Mouse (Mus musculus): ENCODE data around the gene Cd47.

DNA sequence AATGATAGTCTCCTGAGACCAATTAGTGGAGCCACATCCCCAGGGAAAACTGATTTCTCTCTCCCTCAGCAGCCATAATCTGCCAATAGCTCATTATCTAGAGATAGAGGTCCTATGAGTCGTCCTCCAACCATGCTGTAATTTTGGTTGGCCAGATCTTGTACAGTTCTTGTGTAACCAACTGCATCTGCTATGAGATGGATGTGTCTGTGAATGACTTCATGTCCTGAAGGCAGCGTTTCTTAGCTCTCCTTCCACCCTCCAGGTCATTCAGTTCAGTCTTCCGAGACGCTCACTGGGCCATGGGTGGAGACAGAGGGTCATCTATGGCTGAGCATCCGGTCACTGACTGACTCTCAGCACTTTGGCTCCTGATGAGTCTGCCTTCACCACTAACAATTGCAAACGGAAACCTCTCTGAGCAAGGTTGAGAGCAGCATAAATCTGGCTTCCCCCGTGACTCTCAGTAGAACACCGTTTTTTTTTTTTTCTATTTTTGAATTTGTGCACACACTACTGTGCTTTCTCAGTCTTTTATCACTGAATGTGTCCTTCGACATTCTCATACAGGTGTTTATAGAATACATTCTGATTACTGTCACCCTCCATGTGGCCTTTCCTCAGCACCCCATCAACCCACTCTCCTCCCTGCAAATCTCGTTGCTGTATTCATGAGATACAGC is 104.1 kb downstream of the Cd47 start:
- TF ChIP-seq MAX (IDR thresholded peaks at IDR 0.05; ENCODE audit: low read depth) (no peak), POLR2AphosphoS2 (IDR thresholded peaks at IDR 0.05; ENCODE audit: insufficient read length, low read depth) (no peak), SRF (IDR thresholded peaks at IDR 0.05; ENCODE audit: control insufficient read depth, insufficient read length, low read depth) (no peak), POLR2A (IDR thresholded peaks at IDR 0.05; ENCODE audit: insufficient read length, low read depth) (no peak), MYOD1 (IDR thresholded peaks at IDR 0.05; ENCODE audit: control insufficient read depth in 1 of 3, insufficient read length in 2 of 3, low read depth in 2 of 3) (no peak), MYOG (IDR thresholded peaks at IDR 0.05; ENCODE audit: control insufficient read depth in 1 of 3, insufficient read depth in 1 of 3, insufficient read length in 2 of 3, low read depth in 2 of 3) (no peak), REST (IDR thresholded peaks at IDR 0.05; ENCODE audit: insufficient read depth, insufficient read length) (no peak), USF1 (IDR thresholded peaks at IDR 0.05; ENCODE audit: low read depth) (no peak), TCF12 (IDR thresholded peaks at IDR 0.05; ENCODE audit: insufficient read depth, poor library complexity, severe bottlenecking) (no peak), E2F4 (IDR thresholded peaks at IDR 0.05; ENCODE audit: insufficient read depth) (no peak), CEBPB (IDR thresholded peaks at IDR 0.05; ENCODE audit: insufficient read depth, poor library complexity, severe bottlenecking) (no peak)

All from myocyte (in vitro differentiated cells).